Mouse (Mus musculus) hindbrain, embryonic 16.5 days (tissue): Measurements from ENCODE around the gene March9. TPM values are rescaled to one million over a fixed set of nuclear protein-coding genes. Genes with fewer than 3 reads are reported as not detected.
A peak's percentile ranks its signal among the peaks of the same experiment; 100 is the strongest.
"Not testable (repeated sequence)": the region's sequence is repeated elsewhere in the genome, so short reads cannot be mapped to it uniquely, and the experiment has no call there.

Experiments
- ATAC-seq: fragments of 200-750 bp; cut with Nextera tagmentation; 2 replicates; pipeline ENCODE4 v1.8.0; 2017; ENCODE audit warnings: moderate TSS enrichment, moderate library complexity
- H3K27ac ChIP-seq: fragments of 300-500 bp; sonication (generic); 2 replicates; pipeline ENCODE4 v1.5.1; 2014; ENCODE audit warnings: low read depth, mild to moderate bottlenecking, control low read depth, low read length, moderate library complexity
- H3K27me3 ChIP-seq: fragments of 300-500 bp; sonication (generic); replicated peaks from 2 replicates; pipeline ENCODE4 v1.6.1; 2014; ENCODE audit warnings: low read length; ENCODE audit not compliant: control insufficient read depth, insufficient read depth
- H3K36me3 ChIP-seq: fragments of 300-500 bp; sonication (generic); 2 replicates; pipeline ENCODE4 v1.6.1; 2014; ENCODE audit warnings: mild to moderate bottlenecking, low read length, moderate library complexity, mixed read lengths; ENCODE audit not compliant: control insufficient read depth, insufficient read depth
- H3K4me1 ChIP-seq: fragments of 300-500 bp; sonication (generic); 2 replicates; pipeline ENCODE4 v1.6.1; 2014; ENCODE audit warnings: low read depth, low read length; ENCODE audit not compliant: control insufficient read depth, insufficient read depth
- H3K4me2 ChIP-seq: fragments of 300-500 bp; sonication (generic); 2 replicates; pipeline ENCODE4 v1.6.1; 2014; ENCODE audit warnings: mild to moderate bottlenecking, low read length, control low read depth, moderate library complexity
- H3K4me3 ChIP-seq: fragments of 300-500 bp; sonication (generic); 2 replicates; pipeline ENCODE4 v1.5.1; 2014; ENCODE audit warnings: mild to moderate bottlenecking, low read length, control low read depth, moderate library complexity
- H3K9ac ChIP-seq: fragments of 300-500 bp; sonication (generic); 2 replicates; pipeline ENCODE4 v1.6.1; 2014; ENCODE audit warnings: low read depth, mild to moderate bottlenecking, control low read depth, low read length, moderate library complexity
- H3K9me3 ChIP-seq: fragments of 300-500 bp; sonication (generic); 2 replicates; pipeline ENCODE4 v1.6.1; 2014; ENCODE audit warnings: mild to moderate bottlenecking, low read length, moderate library complexity; ENCODE audit not compliant: control insufficient read depth
- WGBS: fragments of 180-500 bp; shearing (Covaris S2); extraction: QIAGEN DNeasy Blood & Tissue Kit; methylation state at CpG from one replicate; pipeline ENCODE4 v1.1.7; 2014; 5-methylcytosine and 5-hydroxymethylcytosine counted together
- polyA plus RNA-seq: library from polyadenylated mRNA; unstranded; fragments of >200 nt; fragmentation: Nextera tagmentation; extraction: Ambion mirVana; gene quantifications from 2 replicates; pipeline ENCODE4 v1.2.1, GENCODE M21; 2015

March9 gene
- polyA plus RNA-seq, 1 experiment from 2014 or later = 5.2 TPM

DNA sequence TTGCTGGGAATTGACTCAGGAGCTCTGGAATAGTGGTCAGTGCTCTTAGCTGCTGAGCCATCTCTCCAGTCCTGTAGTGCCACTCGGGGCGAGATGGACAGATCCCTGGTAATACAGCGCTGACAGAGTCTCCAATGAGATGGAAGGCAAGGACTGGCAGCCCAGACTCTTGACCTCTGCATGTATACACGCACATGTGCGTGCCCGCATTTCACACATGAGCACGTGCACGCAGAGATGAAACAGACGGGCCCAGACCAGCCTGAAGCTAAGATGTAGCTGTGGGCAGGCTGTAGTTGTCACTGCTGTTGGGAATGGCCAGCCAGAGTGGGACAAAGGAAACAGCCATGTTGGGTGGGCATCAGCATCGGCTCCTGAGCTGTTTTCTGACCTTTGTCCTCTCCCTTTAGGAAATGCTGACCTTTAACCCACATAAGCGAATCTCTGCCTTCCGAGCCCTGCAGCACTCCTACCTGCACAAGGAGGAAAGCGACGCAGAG is 6.6 kb upstream of the March9 start:
- ATAC-seq = no peak
- Histone ChIP-seq H3K9ac (no peak overlapping the region), H3K27me3 (no peaks in the 10 kb centered on the region), H3K4me2 (no peak overlapping the region), H3K27ac (no peak overlapping the region), H3K36me3 (peaks cover 38% of the 10 kb centered on the region), H3K4me3 (no peak overlapping the region), H3K4me1 (peaks cover 27% of the 10 kb centered on the region), H3K9me3 (no peaks in the 10 kb centered on the region)
- WGBS = 86% methylated on average over 14 of the region's 14 CpGs

DNA sequence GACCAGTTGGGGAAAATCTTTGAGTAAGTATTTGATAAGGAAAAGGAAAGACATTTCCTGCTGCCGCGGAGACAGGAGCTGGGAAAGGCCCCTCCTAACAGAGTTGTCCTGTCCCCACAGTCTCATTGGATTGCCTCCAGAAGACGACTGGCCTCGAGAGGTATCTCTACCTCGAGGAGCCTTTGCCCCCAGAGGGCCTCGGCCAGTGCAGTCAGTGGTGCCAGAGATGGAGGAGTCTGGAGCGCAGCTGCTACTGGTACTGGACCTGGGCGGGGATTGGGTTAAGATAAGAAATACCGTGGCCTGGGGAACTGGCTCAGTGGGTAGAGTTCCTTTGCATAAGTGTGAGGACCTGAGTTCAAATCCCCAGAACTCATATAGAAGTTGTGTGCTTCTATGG is 6.0 kb upstream of the March9 start:
- WGBS = 84% methylated on average over 9 of the region's 9 CpGs

DNA sequence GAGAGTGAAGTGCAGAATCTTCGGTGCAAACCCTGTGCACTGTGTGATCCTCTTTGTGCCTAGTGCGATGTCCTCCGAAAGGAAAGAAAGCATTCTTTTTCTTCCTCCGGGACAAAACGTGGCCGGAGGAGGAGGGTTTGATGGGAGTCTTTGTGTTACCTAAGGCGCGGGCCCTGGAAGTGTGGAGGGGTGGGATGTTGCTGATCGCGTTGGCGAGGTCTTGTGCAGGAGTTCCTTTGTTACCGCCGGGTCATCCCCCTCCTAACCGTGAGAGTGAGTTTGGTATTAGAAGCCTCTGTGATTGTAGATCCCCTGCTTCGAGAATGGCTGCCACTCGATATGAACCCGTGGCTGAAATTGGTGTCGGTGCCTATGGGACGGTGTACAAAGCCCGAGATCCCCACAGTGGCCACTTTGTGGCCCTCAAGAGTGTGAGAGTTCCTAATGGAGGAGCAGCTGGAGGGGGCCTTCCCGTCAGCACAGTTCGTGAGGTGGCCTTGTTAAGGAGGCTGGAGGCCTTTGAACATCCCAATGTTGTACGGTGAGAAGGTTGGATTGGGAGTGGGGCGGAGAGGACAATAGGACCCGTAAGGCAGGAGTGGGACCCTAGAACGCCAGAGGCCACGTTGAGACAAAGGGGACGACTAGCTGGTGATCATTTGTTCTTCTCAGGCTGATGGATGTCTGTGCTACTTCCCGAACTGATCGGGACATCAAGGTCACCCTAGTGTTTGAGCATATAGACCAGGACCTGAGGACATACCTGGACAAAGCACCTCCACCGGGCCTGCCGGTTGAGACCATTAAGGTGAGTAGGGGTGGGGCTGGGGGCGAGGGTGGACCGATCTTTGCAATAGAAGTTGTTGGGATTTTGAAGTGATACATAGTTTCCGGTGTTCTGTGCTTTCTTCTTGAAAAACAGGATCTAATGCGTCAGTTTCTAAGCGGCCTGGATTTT is 4.2 kb upstream of the March9 start:
- Histone ChIP-seq H3K9ac (peak overlapping the region; percentile 84), H3K4me2 (peak overlapping the region; percentile 77), H3K27me3 (no peaks in the 10 kb centered on the region), H3K4me1 (peaks cover 25% of the 10 kb centered on the region), H3K36me3 (peaks cover 38% of the 10 kb centered on the region), H3K9me3 (no peaks in the 10 kb centered on the region), H3K4me3 (peak overlapping the region; percentile 65), H3K27ac (peak overlapping the region; percentile 86)
- 12% methylated on average over 37 of the region's 37 CpGs for WGBS
- ATAC-seq = no peak

More for the DNA sequence above, 6.0 kb upstream of the March9 start:
- H3K27me3 ChIP-seq = no peaks in the 10 kb centered on the region
- no peak overlapping the region for H3K9ac ChIP-seq
- H3K36me3 ChIP-seq = peaks cover 38% of the 10 kb centered on the region
- H3K27ac ChIP-seq = no peak overlapping the region
- no peak overlapping the region for H3K4me3 ChIP-seq
- peaks cover 28% of the 10 kb centered on the region for H3K4me1 ChIP-seq
- no peak for ATAC-seq
- H3K4me2 ChIP-seq = no peak overlapping the region
- H3K9me3 ChIP-seq = no peaks in the 10 kb centered on the region

DNA sequence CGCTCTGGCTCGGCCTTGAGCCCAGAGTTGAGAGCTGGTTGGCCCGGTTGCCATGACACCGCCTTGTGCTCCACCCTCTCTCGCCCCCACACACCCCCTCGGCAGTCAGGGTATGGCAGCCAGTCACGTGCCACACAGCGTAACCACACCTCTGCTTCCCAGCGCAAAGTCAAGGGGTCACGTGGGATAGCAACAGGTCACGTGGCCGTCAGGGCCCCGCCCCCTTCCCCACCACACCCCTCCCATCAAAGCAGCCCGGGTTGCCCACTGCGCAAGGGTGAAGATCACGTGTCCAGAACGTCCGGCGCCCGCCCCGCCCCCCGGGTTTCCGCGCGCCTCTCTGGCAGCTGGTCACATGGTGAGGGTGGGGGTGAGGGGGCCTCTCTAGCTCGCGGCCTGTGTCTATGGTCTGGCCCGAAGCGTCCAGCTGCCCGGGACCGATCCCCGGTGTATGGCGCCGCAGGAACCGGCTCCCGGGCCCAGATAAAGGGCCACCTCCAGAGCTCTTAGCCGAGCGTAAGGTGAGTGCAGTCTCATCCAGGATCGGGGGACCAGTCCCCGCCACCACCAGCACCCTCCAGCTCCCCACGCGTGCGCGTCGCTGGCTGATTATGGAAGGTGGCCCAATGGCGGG is 3.4 kb upstream of the March9 start, which contains the start of gene Cdk4:
TSS of gene Cdk4 (plus strand) at position 296 of the 634 bp plus-strand sequence.
- Histone ChIP-seq H3K9me3 (no peaks in the 10 kb centered on the region), H3K9ac (peak within 1 kb of the TSS; percentile 84), H3K4me1 (peaks cover 22% of the 10 kb centered on the region), H3K27ac (peak within 1 kb of the TSS; percentile 86), H3K4me3 (peak within 1 kb of the TSS; percentile 65), H3K4me2 (peak within 1 kb of the TSS; percentile 77), H3K27me3 (no peaks in the 10 kb centered on the region), H3K36me3 (peaks cover 36% of the 10 kb centered on the region)
- peak; percentile 90 for ATAC-seq
- WGBS = 0% methylated on average over 39 of the region's 46 CpGs

DNA sequence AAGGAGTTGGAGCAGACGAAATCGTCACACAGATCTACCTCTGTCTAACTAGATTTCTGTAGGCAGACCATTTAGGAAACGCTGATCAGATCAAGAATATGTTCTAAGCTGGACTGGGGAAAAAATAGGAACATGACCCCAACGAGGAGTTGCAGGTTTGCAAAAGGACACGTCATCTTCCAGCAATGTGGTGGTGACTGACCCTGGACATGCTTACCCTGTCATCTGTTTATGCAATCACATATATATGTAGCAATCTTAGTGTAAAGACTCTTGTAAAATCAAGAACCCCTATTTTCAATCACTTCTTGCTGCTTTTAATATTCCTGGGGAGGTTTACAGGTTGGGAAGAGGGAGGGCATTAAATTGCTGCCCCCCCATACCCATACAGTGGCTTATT is 2.5 kb upstream of the March9 start:
- Histone ChIP-seq H3K36me3 (peaks cover 27% of the 10 kb centered on the region), H3K9me3 (no peaks in the 10 kb centered on the region), H3K4me2 (peak overlapping the region; percentile 77; the same call in 1 of the 2 replicates), H3K4me1 (peaks cover 26% of the 10 kb centered on the region), H3K27ac (peak overlapping the region; percentile 72), H3K9ac (no peak overlapping the region), H3K4me3 (no peak overlapping the region), H3K27me3 (no peaks in the 10 kb centered on the region)
- 81% methylated on average over 5 of the region's 5 CpGs for WGBS
- no peak for ATAC-seq

DNA sequence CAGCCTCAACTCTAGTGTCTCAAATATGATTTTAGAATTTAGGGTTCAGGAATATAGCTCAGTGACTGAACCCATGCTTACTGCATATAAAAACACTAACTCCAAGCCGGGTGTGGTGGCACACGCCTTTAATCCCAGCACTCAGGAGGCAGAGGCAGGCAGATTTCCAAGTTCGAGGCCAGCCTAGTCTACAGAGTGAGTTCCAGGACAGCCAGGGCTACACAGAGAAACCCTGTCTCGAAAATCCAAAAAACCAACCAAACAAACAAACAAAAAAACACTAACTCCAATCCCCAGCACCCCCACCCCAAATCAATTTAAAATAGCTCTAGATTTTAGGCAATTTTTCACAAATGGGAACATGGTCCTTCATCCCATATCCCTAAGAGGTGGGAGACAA is 2.1 kb upstream of the March9 start:
- not testable (repeated sequence) for ATAC-seq, H3K9ac ChIP-seq, H3K4me3 ChIP-seq, H3K9me3 ChIP-seq, H3K27ac ChIP-seq, H3K27me3 ChIP-seq, H3K4me2 ChIP-seq
- Histone ChIP-seq H3K36me3 (peaks cover 27% of the 10 kb centered on the region), H3K4me1 (peaks cover 26% of the 10 kb centered on the region)
- WGBS = 88% methylated on average over 4 of the region's 4 CpGs

DNA sequence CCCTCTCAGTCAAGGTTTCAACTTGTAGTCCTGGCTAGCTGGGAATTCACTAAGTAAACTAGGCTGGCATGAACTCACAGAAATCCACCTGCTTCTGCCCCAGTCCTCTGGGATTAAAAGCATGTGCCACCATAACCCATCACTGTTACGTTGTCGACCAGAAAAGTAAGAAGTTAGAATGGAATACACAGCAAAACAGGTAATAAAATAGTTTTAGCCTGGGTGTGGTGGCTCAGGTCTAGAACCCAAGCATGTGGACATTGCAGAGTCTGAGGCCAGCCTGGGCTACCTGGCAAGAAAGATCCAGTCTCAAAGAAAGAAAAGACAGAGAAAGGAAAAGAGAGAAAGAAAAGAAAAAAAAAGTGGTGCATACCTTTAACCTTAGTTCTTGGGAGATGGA is 1.5 kb upstream of the March9 start:
- peak overlapping the region; percentile 81 for H3K4me3 ChIP-seq
- H3K4me1 ChIP-seq = peaks cover 26% of the 10 kb centered on the region
- ATAC-seq = no peak
- H3K4me2 ChIP-seq = peak overlapping the region; percentile 86
- peaks cover 26% of the 10 kb centered on the region for H3K36me3 ChIP-seq
- H3K27me3 ChIP-seq = no peaks in the 10 kb centered on the region
- 55% methylated on average over 2 of the region's 2 CpGs for WGBS
- no peaks in the 10 kb centered on the region for H3K9me3 ChIP-seq
- peak overlapping the region; percentile 94 for H3K27ac ChIP-seq
- peak overlapping the region; percentile 97 for H3K9ac ChIP-seq

DNA sequence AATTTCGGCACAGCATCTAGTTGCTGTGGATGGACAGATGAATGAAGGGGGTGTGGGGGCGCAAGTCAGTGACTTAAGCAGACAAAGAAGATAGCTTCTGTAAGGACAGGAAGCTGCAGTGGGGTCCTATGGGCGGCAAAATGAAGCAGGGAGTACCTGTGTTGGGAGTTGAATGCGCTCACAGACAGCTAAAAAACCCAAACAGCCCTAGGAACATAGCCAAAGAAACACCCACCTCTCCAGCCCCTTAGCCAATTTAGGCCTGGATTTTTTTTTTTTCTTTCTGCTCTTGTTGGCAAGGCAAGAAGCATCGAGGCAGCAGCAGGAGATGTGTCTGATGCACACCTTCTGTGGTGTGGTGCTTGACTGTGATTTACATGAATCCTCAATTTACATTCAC is 1.1 kb upstream of the March9 start:
- no peak for ATAC-seq
- Histone ChIP-seq H3K9me3 (no peaks in the 10 kb centered on the region), H3K4me2 (peak overlapping the region; percentile 86), H3K27me3 (no peaks in the 10 kb centered on the region), H3K4me3 (peak overlapping the region; percentile 81), H3K36me3 (peaks cover 26% of the 10 kb centered on the region), H3K9ac (peak overlapping the region; percentile 97), H3K27ac (peak overlapping the region; percentile 94), H3K4me1 (peaks cover 26% of the 10 kb centered on the region)
- 14% methylated on average over 5 of the region's 5 CpGs for WGBS
